Mouse (Mus musculus) layer of hippocampus, adult 2 months (tissue): Measurements from ENCODE around the gene Kcnb1. TPM values are rescaled to one million over a fixed set of nuclear protein-coding genes. Genes with fewer than 3 reads are reported as not detected.

Experiments
- DNase-seq, 2 experiments: peaks; one replicate each; pipeline ENCODE4 v3.0.0; 2022; ENCODE audit warnings: low spot score in 2 of 2
- H3K27ac ChIP-seq: fragments of 200-600 bp; 2 replicates; pipeline ENCODE4 v1.8.1; 2022
- H3K4me3 ChIP-seq: fragments of 200-600 bp; 2 replicates; pipeline ENCODE4 v1.8.1; 2022; ENCODE audit warnings: mild to moderate bottlenecking
- CTCF ChIP-seq: fragments of 200-600 bp; conservative IDR thresholded peaks from 2 replicates; pipeline ENCODE4 v1.8.1; 2022; ENCODE audit warnings: antibody characterized with exemption, mild to moderate bottlenecking, moderate library complexity
- total RNA-seq, 2 experiments: library from RNA; stranded (reverse); gene quantifications; 2 replicates each; pipeline ENCODE4 v1.2.3; 2021

Gene Kcnb1
- total RNA-seq, 2 experiments from 2014 or later, result 103 to 105 TPM

GRCm38 (mm10) chr2:167147708-167148107, 42.2 kb downstream of the Kcnb1 start:
- TF ChIP-seq CTCF, result no peak
- H3K27ac ChIP-seq, result peak overlapping the region; percentile 14; the same call in 1 of the 2 replicates
- DNase-seq, result no peak
- no peak overlapping the region for H3K4me3 ChIP-seq

GRCm38 (mm10) chr2:167145904-167146303, 44.1 kb downstream of the Kcnb1 start:
- no peak for DNase-seq
- Histone ChIP-seq H3K27ac (peak overlapping the region; percentile 92; the same call in 1 of the 2 replicates), H3K4me3 (no peak overlapping the region)
- no peak for TF ChIP-seq CTCF

DNA sequence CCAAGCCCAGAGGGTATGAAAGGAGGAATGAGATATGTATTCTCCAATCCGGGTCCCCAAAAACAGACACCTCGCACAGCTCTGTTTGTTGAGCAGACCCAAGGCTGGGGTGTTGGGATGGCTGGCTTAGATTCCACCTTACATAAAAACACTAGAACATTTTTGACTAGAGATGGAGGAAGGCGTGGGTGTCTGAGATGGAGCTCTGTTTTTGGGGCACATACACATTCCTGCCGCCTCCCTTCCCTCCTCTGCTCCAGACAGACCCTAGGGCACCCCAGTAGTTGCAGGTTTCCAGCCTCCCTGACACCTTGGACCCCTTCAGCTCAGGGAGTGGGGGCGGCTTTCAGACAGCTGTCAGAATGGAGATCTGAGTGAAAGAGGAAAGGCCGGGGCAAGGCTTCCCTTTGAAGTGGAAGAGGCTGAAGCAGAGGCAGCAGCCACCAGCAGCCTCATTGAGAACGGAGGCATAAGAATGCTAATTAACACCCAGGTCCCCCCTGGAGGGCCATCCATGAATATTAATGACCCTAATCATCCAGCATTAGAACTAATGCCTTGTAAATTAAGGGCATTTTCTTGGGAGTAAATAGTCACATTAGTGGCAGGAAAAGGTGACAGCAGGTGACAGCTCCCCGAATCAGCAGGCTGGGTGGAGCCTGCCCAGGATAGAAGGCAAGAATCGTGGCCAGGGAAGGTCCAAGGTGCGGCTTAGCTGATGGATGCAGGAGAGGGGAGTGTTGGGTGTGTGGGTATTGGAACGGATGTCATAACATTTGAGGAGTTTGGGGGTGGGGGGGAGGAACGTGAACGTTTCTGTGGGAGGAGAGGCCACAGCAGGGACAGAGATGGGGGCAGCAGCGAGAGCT, 45.3 kb downstream of the Kcnb1 start:
- DNase-seq, result peak; percentile 46 to 61
- no peak for TF ChIP-seq CTCF
- H3K27ac ChIP-seq, result peak overlapping the region; percentile 92
- no peak overlapping the region for H3K4me3 ChIP-seq

- Histone ChIP-seq H3K27ac (peak overlapping the region; percentile 92), H3K4me3 (no peak overlapping the region)
- no peak for TF ChIP-seq CTCF
- DNase-seq, result no peak
Observed at GRCm38 (mm10) chr2:167143914-167144313, 46.0 kb downstream of the Kcnb1 start.

GRCm38 (mm10) chr2:167142282-167142681, 47.7 kb downstream of the Kcnb1 start:
- DNase-seq, result no peak
- H3K4me3 ChIP-seq, result no peak overlapping the region
- no peak overlapping the region for H3K27ac ChIP-seq
- TF ChIP-seq CTCF, result no peak

- no peak overlapping the region for H3K4me3 ChIP-seq
- H3K27ac ChIP-seq, result peak overlapping the region; percentile 46; the same call in 1 of the 2 replicates
- DNase-seq, result no peak
- TF ChIP-seq CTCF, result no peak
Observed at GRCm38 (mm10) chr2:167141810-167142209, 48.1 kb downstream of the Kcnb1 start.

DNA sequence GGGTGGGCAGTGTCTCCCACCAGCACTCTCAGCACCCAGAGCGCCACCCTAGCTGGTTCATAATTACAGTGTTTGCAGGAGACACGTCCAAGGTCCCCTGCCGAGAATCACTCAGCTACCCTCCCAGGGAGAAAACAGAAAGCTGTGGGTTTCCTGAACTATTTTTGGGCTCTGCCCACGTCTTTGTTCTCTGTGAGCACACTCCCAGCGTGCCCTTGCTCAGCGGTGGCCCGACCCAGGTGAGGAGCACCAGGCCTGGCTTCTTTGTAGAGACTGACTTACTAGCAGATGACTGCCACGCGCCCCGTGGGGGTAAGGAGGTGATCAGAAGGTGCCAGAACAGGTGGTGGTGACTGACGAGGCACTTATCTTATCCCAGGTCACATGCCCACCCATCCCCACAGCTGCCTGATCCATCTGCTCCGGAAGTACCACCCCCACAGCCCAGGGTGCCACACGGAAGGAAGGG, 50.1 kb downstream of the Kcnb1 start:
- Histone ChIP-seq H3K27ac (peak overlapping the region; percentile 91), H3K4me3 (no peak overlapping the region)
- DNase-seq, result peak in 1 of 2 experiments; percentile 35
- no peak for TF ChIP-seq CTCF

DNA sequence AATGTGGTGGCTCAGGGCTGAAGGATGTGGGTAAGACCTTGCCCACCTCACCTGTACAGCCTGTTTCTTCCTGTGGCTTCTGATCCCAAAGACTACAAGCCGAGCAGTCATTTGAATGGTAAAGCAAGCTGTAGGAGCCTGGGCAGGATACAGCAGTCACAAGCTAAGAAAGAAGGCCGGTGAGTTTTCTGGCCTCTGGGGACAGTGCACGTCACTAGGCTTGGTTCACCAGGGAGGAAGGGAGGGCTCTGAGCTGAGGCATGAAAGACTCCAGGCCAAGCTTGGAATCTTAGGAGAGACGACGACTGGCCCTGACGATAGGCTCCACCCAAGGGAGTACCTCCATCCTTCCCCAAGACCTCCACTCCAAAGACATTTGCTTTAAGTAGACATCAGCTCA, 51.3 kb downstream of the Kcnb1 start:
- DNase-seq, result no peak
- H3K4me3 ChIP-seq, result no peak overlapping the region
- TF ChIP-seq CTCF, result no peak
- peak overlapping the region; percentile 91 for H3K27ac ChIP-seq

- DNase-seq, result peak; percentile 92 to 93
- TF ChIP-seq CTCF, result no peak
- Histone ChIP-seq H3K27ac (peak overlapping the region; percentile 91), H3K4me3 (peak overlapping the region; percentile 33)
Observed at GRCm38 (mm10) chr2:167136909-167137308, 53.0 kb downstream of the Kcnb1 start.

GRCm38 (mm10) chr2:167132041-167132440, 57.9 kb downstream of the Kcnb1 start:
- no peak for DNase-seq
- no peak overlapping the region for H3K27ac ChIP-seq
- no peak overlapping the region for H3K4me3 ChIP-seq
- no peak for TF ChIP-seq CTCF

DNA sequence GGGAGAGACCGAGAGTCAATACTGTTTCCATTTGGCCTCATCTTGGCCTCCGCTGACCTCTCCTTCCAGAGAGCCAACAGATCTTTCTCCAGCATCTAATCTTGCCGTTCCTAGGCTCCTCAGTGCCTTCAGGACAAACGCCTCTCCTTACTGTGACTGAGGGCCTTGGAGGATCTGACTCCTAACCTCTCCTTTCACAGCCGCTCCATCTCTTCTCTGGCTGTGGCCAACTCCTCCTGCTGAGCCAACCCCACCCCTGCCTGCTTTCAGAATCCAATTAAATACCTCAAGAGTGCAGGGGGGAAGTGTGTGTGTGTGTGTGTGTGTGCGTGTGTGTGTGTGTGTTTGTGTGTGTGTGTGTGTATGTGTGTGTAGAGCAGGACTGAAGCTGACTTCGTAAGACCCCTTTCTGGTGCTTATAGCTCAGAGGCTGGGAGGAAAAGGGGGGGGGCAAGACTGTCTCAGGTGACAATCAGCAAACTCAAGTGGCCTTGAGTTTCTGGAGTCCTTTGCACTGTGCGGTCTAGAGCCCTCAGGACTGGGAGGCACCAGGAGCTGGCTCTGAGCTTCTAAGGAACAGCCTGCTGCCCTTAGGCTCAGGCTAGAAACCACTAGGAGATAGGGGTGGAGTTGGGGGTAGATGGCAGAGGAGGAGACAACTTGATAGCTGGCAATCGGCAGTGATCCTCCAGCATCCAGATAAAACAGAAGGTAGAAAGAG, 59.7 kb downstream of the Kcnb1 start:
- Histone ChIP-seq H3K4me3 (no peak overlapping the region; the same call in 1 of the 2 replicates), H3K27ac (peak overlapping the region; percentile 85)
- no peak for DNase-seq
- TF ChIP-seq CTCF, result no peak

- peak in 1 of 2 experiments; percentile 36 for DNase-seq
- Histone ChIP-seq H3K4me3 (no peak overlapping the region; the same call in 1 of the 2 replicates), H3K27ac (peak overlapping the region; percentile 85)
- no peak for TF ChIP-seq CTCF
Observed at GRCm38 (mm10) chr2:167129608-167129955, 60.4 kb downstream of the Kcnb1 start.
